Mouse (Mus musculus) erythroblast, adult 5-6 weeks (primary cell): ENCODE measurements around the gene Zfp87. TPM values are rescaled to one million over a fixed set of nuclear protein-coding genes. Genes with fewer than 3 reads are reported as not detected.

Experiments used
- ATAC-seq: replicated peaks from 2 replicates; pipeline ENCODE4 v1.8.0; 2016; ENCODE audit warnings: moderate number of reproducible peaks, mild to moderate bottlenecking, moderate TSS enrichment, inconsistent platforms; ENCODE audit not compliant: poor library complexity, low FRiP score, severe bottlenecking
- total RNA-seq, 2 experiments: library from RNA; stranded (forward) in 1 of 2; stranded (reverse) in 1 of 2; fragments of 150-400 nt in 1 of 2; fragments of 200-764, 138-1000 nt in 1 of 2; gene quantifications; 2 replicates each; pipeline versions ENCODE4 v1.2.3 to v1.2.4; 2015 to 2017; ENCODE audit warnings: low replicate concordance in 2 of 2

Gene Zfp87
- 5.8 and 7.1 TPM in 2 replicates for total RNA-seq (2015; ENCODE audit: low replicate concordance)
- total RNA-seq (2017; ENCODE audit: low replicate concordance): 10.6 and 23.1 TPM in 2 replicates

- peak; percentile 100 for ATAC-seq
These were observed at the start of gene Zfp87, which contains the start of gene Gm26965 for GRCm38 (mm10) chr13:67525753-67526410. Gene Zfp87 (minus strand): TSS chr13:67526177. Gene Gm26965 (minus strand): TSS chr13:67526151.

- no peak for ATAC-seq
These were observed 46.7 kb upstream of the Zfp87 start for GRCm38 (mm10) chr13:67572591-67573189.

GRCm38 (mm10) chr13:67553730-67554129, 27.8 kb upstream of the Zfp87 start, which contains the start of gene Zfp748:
Gene Zfp748 (minus strand): TSS chr13:67553830.
- no peak for ATAC-seq

- peak; percentile 98 for ATAC-seq
These were observed 26.7 kb upstream of the Zfp87 start for GRCm38 (mm10) chr13:67552505-67553346.

GRCm38 (mm10) chr13:67545941-67546340, 20.0 kb upstream of the Zfp87 start:
- ATAC-seq: no peak

GRCm38 (mm10) chr13:67527049-67527730, 1.2 kb upstream of the Zfp87 start:
- no peak for ATAC-seq

- ATAC-seq: no peak
These were observed 25.1 kb downstream of the Zfp87 start for GRCm38 (mm10) chr13:67500908-67501307.

- ATAC-seq: peak; percentile 79
These were observed 25.8 kb downstream of the Zfp87 start, which contains the start of gene Zfp58 for GRCm38 (mm10) chr13:67500084-67500719. Gene Zfp58 (minus strand): TSS chr13:67500555.

GRCm38 (mm10) chr13:67495631-67496030, 30.3 kb downstream of the Zfp87 start:
- ATAC-seq: no peak

- peak; percentile 6; the same call in 1 of the 2 replicates for ATAC-seq
These were observed 41.6 kb downstream of the Zfp87 start for GRCm38 (mm10) chr13:67484424-67484811.

- peak; percentile 96 for ATAC-seq
These were observed 42.2 kb downstream of the Zfp87 start, which contains the start of gene Zfp874b for GRCm38 (mm10) chr13:67483625-67484423. Gene Zfp874b (minus strand): TSS chr13:67484258.

- ATAC-seq: no peak
These were observed 44.4 kb downstream of the Zfp87 start for GRCm38 (mm10) chr13:67481528-67481927.

- ATAC-seq: no peak
These were observed 56.7 kb downstream of the Zfp87 start for GRCm38 (mm10) chr13:67469274-67469673.

Other genes with a start within 250 kb of the Zfp87 start
- 3.3 TPM in 1 of 2 replicates, not detected in the other for gene Zfp458, start 247.7 kb downstream of the Zfp87 start, total RNA-seq (2015; ENCODE audit: low replicate concordance)
- 2.7 TPM in 1 of 2 replicates, not detected in the other for gene Zfp458, start 247.7 kb downstream of the Zfp87 start, total RNA-seq (2017; ENCODE audit: low replicate concordance)
- not detected in 2 replicates for gene Zfp457, start 219.7 kb downstream of the Zfp87 start, total RNA-seq (2015; ENCODE audit: low replicate concordance)
- gene Zfp457, start 219.7 kb downstream of the Zfp87 start, total RNA-seq (2017; ENCODE audit: low replicate concordance): 0.56 TPM in 1 of 2 replicates, not detected in the other
- 4.0 and 5.0 TPM in 2 replicates for gene Zfp595, start 193.6 kb downstream of the Zfp87 start, total RNA-seq (2015; ENCODE audit: low replicate concordance)
- gene Zfp595, start 193.6 kb downstream of the Zfp87 start, total RNA-seq (2017; ENCODE audit: low replicate concordance): 2.0 and 7.8 TPM in 2 replicates
- gene Gm28044, start 165.6 kb downstream of the Zfp87 start, total RNA-seq (2015; ENCODE audit: low replicate concordance): not detected in 2 replicates
- not detected in 2 replicates for gene Gm28044, start 165.6 kb downstream of the Zfp87 start, total RNA-seq (2017; ENCODE audit: low replicate concordance)
- gene Zfp953, start 165.6 kb downstream of the Zfp87 start, total RNA-seq (2015; ENCODE audit: low replicate concordance): 3.1 and 5.0 TPM in 2 replicates
- gene Zfp953, start 165.6 kb downstream of the Zfp87 start, total RNA-seq (2017; ENCODE audit: low replicate concordance): 6.8 and 7.6 TPM in 2 replicates
- not detected in 2 replicates for gene Gm28041, start 150.4 kb downstream of the Zfp87 start, total RNA-seq (2015; ENCODE audit: low replicate concordance)
- gene Gm28041, start 150.4 kb downstream of the Zfp87 start, total RNA-seq (2017; ENCODE audit: low replicate concordance): not detected in 2 replicates
- 0.19 and 0.63 TPM in 2 replicates for gene Zfp456, start 150.4 kb downstream of the Zfp87 start, total RNA-seq (2015; ENCODE audit: low replicate concordance)
- gene Zfp456, start 150.4 kb downstream of the Zfp87 start, total RNA-seq (2017; ENCODE audit: low replicate concordance): 0.56 and 1.5 TPM in 2 replicates
- 3.5 and 7.7 TPM in 2 replicates for gene Zfp429, start 126.4 kb downstream of the Zfp87 start, total RNA-seq (2015; ENCODE audit: low replicate concordance)
- gene Zfp429, start 126.4 kb downstream of the Zfp87 start, total RNA-seq (2017; ENCODE audit: low replicate concordance): 3.5 and 3.6 TPM in 2 replicates
- gene Zfp459, start 104.8 kb downstream of the Zfp87 start, total RNA-seq (2015; ENCODE audit: low replicate concordance): 0.42 TPM in 1 of 2 replicates, not detected in the other
- 1.7 TPM in 2 replicates for gene Zfp459, start 104.8 kb downstream of the Zfp87 start, total RNA-seq (2017; ENCODE audit: low replicate concordance)
- gene Zfp874a, start 74.6 kb downstream of the Zfp87 start, total RNA-seq (2015; ENCODE audit: low replicate concordance): 72.8 and 75.0 TPM in 2 replicates
- gene Zfp874a, start 74.6 kb downstream of the Zfp87 start, total RNA-seq (2017; ENCODE audit: low replicate concordance): 112 and 135 TPM in 2 replicates
- 48.9 and 51.3 TPM in 2 replicates for gene Zfp874b, start 41.9 kb downstream of the Zfp87 start, total RNA-seq (2015; ENCODE audit: low replicate concordance)
- gene Zfp874b, start 41.9 kb downstream of the Zfp87 start, total RNA-seq (2017; ENCODE audit: low replicate concordance): 71.6 and 103 TPM in 2 replicates
- 1.5 TPM in 1 of 2 replicates, not detected in the other for gene Zfp58, start 25.6 kb downstream of the Zfp87 start, total RNA-seq (2015; ENCODE audit: low replicate concordance)
- 1.0 and 2.1 TPM in 2 replicates for gene Zfp58, start 25.6 kb downstream of the Zfp87 start, total RNA-seq (2017; ENCODE audit: low replicate concordance)
- gene Gm26965, start within 50 bp of the Zfp87 start, total RNA-seq (2015; ENCODE audit: low replicate concordance): not detected in 2 replicates
- gene Gm26965, start within 50 bp of the Zfp87 start, total RNA-seq (2017; ENCODE audit: low replicate concordance): not detected in 2 replicates
- gene Zfp748, start 27.7 kb upstream of the Zfp87 start, total RNA-seq (2015; ENCODE audit: low replicate concordance): 3.3 and 6.7 TPM in 2 replicates
- gene Zfp748, start 27.7 kb upstream of the Zfp87 start, total RNA-seq (2017; ENCODE audit: low replicate concordance): 2.9 and 4.6 TPM in 2 replicates
- gene Zfp729b, start 83.5 kb upstream of the Zfp87 start, total RNA-seq (2015; ENCODE audit: low replicate concordance): 1.9 and 5.2 TPM in 2 replicates
- 2.4 and 4.6 TPM in 2 replicates for gene Zfp729b, start 83.5 kb upstream of the Zfp87 start, total RNA-seq (2017; ENCODE audit: low replicate concordance)
- gene Gm49345, start 111.6 kb upstream of the Zfp87 start, total RNA-seq (2015; ENCODE audit: low replicate concordance): not detected in 2 replicates
- not detected in 2 replicates for gene Gm49345, start 111.6 kb upstream of the Zfp87 start, total RNA-seq (2017; ENCODE audit: low replicate concordance)
- 1.2 and 6.1 TPM in 2 replicates for gene Zfp729a, start 111.6 kb upstream of the Zfp87 start, total RNA-seq (2015; ENCODE audit: low replicate concordance)
- gene Zfp729a, start 111.6 kb upstream of the Zfp87 start, total RNA-seq (2017; ENCODE audit: low replicate concordance): 4.9 and 11.4 TPM in 2 replicates
- 1.0 and 2.5 TPM in 2 replicates for gene Zfp738, start 160.9 kb upstream of the Zfp87 start, total RNA-seq (2015; ENCODE audit: low replicate concordance)
- gene Zfp738, start 160.9 kb upstream of the Zfp87 start, total RNA-seq (2017; ENCODE audit: low replicate concordance): 1.3 and 1.5 TPM in 2 replicates
- gene Zfp65, start 203.0 kb upstream of the Zfp87 start, total RNA-seq (2015; ENCODE audit: low replicate concordance): 2.1 and 3.3 TPM in 2 replicates
- gene Zfp65, start 203.0 kb upstream of the Zfp87 start, total RNA-seq (2017; ENCODE audit: low replicate concordance): 2.8 and 3.1 TPM in 2 replicates
- gene Zfp85, start 229.1 kb upstream of the Zfp87 start, total RNA-seq (2015; ENCODE audit: low replicate concordance): 1.7 and 4.4 TPM in 2 replicates
- 0.09 and 2.5 TPM in 2 replicates for gene Zfp85, start 229.1 kb upstream of the Zfp87 start, total RNA-seq (2017; ENCODE audit: low replicate concordance)